Mouse (Mus musculus) CH12F3 (cell line): ENCODE data around the gene Ppa1.

Experiments used
- in situ Hi-C: fragments of 300-500 bp; cut with MboI; formaldehyde crosslinking; loops from 2 replicates; pipeline ENCODE4 v1.14.3; 2020; ENCODE audit warnings: low sequenced_read_pairs

The Ppa1 gene

DNA sequence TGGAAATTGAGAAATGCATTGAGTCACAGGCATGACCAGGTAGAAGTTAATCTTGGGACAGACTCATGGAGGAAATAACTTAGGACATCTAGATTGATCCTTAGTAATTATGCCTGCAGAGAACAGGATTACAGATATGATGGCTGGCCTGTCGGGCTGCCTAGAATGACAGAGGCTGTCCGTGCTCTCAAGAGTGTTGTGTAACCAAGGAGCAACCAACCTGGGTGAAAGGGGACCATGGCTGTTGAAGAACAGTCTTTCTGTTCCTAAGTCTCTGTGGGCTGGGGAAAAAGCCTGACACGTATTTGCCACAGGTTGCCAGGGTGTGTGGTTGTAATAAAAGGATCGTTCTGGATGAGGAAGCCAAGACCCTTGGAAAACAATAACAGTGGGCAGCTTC is 8.0 kb upstream of the Ppa1 start:
- in situ Hi-C loops: no loop called here

DNA sequence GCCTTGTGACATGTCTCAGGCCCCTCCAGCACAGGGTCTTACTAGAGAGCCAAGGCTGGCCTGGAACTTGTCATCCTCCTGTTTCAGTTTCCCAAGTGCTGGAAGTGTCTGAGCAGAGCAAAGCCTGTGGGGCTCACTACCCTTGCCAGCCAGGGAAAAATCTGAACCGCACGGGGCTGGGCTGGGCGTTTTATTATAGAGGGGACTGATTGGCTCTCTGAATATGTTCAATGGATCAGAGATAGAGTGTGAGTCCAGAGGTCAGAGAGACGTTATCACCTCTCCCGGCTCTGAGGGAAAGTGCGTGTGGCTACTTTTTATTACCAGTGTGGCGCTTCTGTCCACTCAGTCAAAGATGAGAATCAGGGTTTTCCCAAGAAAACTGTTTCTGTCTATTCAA is 1.8 kb upstream of the Ppa1 start:
- in situ Hi-C loops: loop anchor here (5.0 kb wide), 1 partner anchor 34 kb away; no protein-coding TSS in a partner anchor

DNA sequence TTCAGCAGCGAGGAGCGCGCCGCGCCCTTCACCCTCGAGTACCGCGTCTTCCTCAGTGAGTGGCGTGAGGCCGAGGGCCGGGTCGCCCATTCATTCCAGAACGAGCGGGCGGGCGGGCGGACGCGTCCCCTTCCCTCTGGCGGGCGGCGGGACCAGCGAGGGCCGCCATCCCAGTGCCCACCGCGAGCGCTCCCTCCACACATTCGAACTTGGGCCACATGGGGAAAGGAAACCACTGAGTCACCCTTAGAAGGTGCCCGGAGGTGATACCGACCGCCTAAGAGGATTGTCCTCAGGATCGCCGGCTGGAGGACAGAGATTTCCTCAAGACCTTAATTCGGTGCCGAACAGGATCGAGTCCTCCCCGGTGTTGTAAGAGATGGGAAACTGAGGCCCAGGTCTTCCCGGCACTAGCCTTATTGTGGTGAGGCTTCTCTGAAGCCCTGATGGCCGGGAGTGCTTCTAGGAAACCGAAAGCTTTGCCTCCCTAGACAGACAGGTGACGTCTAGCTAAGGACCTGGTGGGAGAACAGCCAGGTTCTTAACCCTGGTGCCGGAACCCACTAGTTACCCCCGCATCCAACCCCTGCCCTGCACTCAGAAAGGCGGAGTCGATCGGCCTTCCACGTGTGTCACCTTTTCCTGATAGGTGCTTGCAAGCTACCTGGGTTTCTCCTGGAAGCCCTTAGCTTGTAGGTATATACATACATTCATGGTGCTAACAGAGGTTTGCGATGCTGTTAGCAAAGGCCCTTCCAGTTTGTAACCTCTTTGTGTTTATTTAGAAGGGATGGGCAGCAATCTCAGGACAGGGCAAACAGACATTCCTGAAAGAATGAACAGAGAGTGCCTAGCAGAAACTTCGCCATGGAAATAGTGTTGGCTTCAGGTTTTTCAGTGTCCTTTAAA is 639 bp downstream of the Ppa1 start:
- in situ Hi-C loops: loop anchor here (5.0 kb wide), 1 partner anchor 37 kb away; no protein-coding TSS in a partner anchor

DNA sequence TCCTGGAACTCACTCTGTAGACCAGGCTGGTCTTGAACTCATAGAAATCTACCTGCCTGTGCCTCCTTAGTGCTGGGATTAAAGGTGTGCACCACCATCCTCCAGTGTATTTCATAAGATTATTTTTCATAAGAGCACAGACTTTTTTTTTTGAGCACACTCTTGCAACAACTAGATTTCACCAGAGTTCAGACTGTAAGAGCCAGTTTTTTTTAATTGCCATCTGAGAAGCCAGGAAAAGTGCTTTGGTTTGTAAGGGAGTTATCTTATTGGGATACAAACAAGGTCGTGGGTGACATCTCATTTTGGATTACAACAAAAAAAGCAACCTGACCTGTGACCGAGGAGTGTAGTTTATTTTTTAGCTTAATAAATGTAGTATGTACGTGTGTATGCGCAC is 5.8 kb downstream of the Ppa1 start:
- in situ Hi-C loops: loop anchor here (25.0 kb wide), 1 partner anchor 467 kb away; no protein-coding TSS in a partner anchor

DNA sequence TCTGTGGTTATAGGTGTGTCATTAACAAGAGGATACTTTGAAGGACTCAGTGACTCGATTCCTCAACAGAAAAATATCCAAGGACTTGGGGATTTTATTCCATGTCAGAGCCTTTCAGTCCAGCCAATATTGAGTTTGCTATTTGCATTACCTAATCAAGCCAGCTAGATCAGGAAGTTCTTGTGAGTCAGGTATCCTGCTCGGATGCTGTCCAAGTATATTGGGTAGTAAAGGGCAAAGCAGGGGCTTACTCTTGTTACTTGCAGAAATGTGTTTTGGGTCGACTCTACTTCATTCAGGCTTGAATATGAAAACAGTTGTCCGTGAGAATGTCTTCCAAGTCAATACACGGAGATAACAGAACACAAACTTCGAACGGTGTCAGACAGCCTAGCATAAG is 6.3 kb downstream of the Ppa1 start:
- in situ Hi-C loops: loop anchor here (25.0 kb wide), 1 partner anchor 467 kb away; no protein-coding TSS in a partner anchor

DNA sequence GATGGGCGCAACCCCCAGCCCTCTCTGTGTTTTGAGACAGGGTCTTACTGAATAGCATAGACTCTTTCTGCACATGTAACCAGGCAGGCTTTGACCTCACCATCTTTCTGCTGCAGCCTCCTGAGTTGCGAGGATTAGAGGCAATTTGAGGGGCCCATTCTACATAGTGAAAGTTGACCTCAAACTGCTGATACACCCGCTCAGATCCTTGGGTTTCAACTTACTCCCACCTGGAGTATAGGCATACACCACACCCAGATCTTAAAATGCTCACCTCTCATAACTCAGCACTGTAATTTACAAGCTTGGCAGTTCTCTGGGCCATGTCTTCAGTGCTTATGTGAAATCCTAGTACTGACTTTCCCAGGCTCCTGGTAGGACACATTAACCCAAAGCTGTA is 6.8 kb downstream of the Ppa1 start:
- in situ Hi-C loops: loop anchor here (25.0 kb wide), 1 partner anchor 468 kb away; no protein-coding TSS in a partner anchor

DNA sequence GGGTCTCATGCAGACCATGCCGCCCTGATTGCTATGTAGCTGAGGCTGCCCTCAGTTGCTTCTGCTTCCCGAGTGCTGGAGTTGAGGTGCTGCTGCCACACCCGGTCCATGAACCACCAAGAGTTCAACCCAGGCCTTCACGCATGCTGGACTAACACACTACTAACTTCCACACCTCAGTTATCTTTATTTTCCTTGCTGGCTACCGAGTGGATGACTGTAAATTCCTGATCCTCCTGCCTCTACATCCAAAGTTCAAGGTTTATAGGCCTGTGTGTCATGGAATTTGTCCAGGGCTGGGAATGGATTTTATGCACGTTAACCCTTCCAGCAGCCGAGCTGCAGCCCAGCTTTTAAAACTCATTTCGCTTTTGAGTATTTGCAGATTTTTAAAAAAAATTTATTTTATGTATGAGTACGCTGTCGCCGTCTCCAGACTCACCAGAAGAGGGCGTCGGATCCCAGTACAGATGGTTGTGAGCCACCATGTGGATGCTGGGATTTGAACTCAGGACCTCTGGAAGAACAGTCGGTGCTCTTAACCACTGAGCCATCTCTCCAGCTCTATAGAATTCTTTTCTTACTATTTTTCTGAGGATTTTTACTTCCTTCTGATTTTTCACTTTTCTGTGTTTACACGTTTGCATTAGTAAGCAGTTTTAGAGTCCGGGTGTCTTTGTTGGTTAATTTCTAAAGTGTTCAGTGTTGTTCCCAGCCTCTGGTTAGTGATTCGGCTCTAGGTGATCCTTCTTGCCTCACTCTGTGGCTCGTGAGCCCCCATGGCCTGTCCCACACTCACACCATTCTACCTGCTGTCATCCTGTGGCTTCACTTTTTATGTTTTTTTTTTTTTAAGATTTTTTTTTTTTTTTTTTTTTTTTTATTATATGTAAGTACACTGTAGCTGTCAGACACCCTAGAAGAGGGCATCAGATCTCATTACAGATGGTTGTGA is 8.9 kb downstream of the Ppa1 start:
- in situ Hi-C loops: loop anchor here (25.0 kb wide), 1 partner anchor 470 kb away; no protein-coding TSS in a partner anchor

DNA sequence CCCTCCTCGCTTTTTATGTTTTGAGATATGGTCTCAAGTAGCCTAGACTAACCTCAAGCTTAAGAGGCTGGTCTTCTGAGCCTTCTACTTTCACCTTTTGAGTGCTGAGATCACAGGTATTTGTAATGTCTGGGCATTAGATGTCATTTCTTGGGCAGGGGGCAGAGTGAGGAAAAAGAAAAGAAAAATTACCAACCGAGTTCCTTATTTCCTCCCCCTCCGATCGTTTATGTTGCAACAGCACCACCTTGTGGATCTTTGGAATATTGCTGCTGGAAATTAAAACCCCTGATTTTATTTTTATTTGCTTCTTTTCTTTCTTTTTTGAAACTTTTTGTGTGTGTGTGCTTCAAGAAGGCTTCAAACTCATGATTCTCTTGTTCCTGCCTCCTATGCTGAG is 9.6 kb downstream of the Ppa1 start:
- in situ Hi-C loops: loop anchor here (25.0 kb wide), 1 partner anchor 471 kb away; no protein-coding TSS in a partner anchor

DNA sequence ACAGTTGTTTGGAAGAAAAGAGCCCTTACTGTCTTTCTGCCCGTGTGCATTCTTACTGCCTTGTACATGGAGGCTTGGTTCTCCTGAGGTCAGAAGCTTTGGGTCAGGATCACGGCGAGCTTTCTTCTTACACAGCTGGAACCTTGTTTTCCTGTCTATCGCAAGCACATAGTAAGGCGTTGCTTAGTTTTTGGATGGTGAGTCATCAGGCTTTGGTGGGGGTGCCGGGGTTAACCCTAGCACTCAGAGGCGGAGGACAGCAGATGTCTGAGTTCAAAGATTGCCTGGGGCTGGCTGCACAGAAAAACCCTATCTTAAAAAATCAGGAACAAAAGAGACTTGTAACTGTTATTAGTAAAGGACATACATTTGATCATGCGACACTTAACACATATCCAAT is 13.5 kb downstream of the Ppa1 start:
- in situ Hi-C loops: loop anchor here (10.0 to 25.0 kb wide), 2 partner anchors 197 to 475 kb away; no protein-coding TSS in a partner anchor

DNA sequence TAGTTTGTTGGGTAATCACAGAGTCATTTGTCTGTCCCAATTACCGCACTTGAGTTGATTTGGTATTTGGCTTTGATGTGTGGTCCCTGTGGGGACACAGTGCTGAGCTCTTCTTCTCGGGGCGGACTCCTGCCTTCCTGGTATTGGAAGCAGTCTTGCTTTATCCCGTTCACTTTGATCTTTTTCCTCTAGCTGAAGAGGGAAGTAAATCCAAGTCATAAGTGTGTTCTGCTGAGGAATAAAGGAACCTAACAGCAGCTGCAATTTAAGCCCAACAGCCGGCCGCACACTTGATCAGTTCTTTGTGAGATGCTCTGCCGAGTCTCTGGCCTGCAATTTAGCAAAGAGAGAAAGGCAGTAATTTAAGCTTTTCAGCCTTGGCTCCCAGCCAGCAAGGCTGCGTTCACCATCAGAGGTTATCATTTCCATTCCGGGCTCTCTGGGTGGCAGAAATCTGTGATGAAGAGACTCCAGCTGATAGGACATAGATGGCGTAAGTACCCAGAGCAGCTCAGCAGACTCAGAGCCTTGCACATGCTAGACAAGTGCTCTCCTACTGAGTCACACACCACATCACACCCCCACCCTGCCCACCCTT is 14.1 kb downstream of the Ppa1 start:
- in situ Hi-C loops: loop anchor here (10.0 to 25.0 kb wide), 2 partner anchors 198 to 475 kb away; no protein-coding TSS in a partner anchor

DNA sequence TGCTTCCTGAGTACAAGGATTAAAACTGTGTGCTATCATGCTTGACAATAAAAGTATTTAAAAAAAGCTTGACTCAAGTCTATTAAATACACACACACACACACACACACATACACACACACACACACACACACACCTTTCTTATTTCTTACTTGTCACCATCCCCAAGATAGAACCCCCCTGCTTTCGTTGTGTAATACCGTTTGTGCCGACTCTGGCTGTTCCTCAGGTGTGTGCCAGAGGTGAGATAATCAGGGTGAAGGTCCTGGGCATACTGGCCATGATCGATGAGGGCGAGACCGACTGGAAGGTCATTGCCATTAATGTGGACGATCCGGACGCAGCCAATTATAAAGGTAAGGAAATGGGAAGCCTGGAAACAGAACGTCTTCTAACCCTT is 16.8 kb downstream of the Ppa1 start:
- in situ Hi-C loops: loop anchor here (10.0 to 25.0 kb wide), 2 partner anchors 200 to 478 kb away; no protein-coding TSS in a partner anchor

DNA sequence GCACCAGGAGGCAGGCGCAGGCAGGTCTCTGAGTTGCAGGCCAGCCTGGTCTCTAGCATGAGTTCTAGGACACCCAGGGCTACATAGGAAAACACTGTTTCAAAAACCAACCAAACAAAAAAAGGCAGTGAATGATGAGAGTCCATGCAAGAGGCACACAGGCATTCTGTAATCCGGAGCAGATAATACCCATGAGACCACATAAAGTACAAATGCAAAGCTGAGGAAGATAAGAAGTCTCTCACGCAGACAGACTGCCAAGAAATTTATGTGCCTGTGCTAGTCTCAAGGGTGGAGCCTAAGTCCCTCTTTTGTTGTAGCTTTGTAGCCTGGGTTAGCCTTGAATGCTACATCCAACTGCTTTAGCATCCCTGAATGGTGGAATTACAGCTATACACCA is 17.3 kb downstream of the Ppa1 start:
- in situ Hi-C loops: loop anchor here (10.0 to 25.0 kb wide), 2 partner anchors 201 to 478 kb away; no protein-coding TSS in a partner anchor

DNA sequence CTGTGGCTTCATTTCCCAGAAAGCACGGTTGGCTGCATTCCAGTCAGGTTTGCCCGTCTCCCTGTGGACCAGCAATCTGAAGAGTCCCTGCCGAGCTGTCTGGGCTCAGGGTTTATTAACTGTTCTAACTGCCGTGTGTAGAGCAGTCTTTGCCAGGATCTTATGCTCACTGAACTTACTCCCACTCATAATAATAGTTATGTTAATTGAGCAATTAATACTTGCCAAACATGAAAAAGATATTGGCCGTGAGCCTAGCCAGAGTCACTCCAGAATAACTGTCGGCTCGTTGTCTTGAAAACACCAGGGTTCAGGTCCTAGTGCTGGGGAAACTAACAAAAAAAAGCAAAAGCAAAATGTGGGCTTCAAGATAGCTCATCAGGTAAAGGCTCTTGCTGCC is 20.9 kb downstream of the Ppa1 start:
- in situ Hi-C loops: loop anchor here (10.0 to 25.0 kb wide), 2 partner anchors 204 to 482 kb away; no protein-coding TSS in a partner anchor

DNA sequence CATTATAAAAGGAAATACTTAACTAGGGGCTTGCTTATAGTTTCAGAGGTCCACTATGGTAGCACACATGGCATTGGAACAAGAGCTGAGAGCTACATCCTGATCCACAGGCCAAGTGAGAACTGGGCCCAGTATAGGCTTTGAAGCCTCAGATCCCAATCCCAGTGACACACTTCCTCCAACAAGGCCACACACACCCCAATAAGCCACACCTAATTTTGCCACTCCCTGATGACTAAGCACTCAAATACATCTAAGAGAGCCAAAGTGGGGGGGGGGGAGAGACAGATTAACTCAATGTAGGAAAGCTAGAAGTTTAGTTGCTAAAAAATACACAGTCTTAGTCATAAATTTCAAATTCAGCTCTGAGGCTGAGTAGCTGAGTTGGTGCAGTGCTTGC is 21.5 kb downstream of the Ppa1 start:
- in situ Hi-C loops: loop anchor here (10.0 to 25.0 kb wide), 2 partner anchors 205 to 483 kb away; no protein-coding TSS in a partner anchor

DNA sequence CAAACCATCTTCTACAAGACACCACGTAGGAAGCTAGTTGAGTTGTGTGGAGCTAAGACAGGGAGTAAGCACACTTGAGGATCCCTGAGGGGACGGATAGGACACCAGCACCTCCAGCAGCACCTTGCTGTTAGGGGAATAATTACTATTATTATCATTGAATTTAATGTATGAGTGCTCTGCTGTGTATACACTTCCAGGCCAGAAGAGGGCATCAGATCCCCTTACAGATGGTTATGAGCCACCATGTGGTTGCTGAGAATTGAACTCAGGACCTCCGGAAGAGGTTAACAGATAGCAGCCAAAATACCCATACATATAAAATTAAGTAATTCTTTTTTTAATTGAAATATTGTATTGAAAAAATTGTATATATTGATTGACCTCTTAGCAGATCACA is 22.4 kb downstream of the Ppa1 start:
- in situ Hi-C loops: loop anchor here (25.0 kb wide), 1 partner anchor 483 kb away; no protein-coding TSS in a partner anchor

DNA sequence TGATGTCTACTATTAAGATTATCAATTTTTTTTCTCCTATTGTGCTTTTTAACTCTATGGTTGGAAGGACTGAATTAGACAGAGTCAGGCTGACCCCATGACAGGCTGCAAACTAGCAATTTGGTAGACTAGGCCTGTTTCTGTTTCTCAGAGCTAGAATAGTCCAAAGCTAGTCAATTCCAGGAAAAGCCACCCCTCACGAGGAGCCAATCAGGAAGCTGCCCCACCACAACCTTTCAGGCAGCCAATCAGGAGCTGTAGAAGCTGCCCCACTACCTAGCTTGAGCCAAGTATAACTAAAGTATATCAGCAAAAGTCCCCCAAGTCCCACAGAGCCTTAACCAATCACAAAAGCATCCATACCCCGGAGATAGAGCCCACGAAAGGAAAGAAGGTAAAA is 27.6 kb downstream of the Ppa1 start:
- in situ Hi-C loops: no loop called here

DNA sequence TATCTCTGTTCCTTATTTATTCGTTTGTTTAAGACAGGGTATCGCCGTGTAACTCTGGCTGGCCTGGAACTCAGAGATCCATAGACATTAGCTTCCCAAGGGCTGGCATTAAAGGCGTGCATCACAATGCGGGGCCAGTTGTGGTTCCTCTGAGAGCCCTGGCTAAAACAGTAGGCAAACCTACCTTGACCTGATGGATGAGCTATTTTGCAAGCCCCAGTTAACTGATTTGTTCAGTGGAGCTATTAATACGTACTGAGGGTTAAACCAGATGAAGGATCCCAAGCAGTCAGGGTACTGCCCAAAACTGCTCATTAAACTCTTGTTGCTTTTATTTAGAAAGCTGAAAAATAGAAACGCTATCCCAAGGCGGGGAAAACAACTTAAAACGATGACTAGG is 31.2 kb downstream of the Ppa1 start:
- in situ Hi-C loops: no loop called here

DNA sequence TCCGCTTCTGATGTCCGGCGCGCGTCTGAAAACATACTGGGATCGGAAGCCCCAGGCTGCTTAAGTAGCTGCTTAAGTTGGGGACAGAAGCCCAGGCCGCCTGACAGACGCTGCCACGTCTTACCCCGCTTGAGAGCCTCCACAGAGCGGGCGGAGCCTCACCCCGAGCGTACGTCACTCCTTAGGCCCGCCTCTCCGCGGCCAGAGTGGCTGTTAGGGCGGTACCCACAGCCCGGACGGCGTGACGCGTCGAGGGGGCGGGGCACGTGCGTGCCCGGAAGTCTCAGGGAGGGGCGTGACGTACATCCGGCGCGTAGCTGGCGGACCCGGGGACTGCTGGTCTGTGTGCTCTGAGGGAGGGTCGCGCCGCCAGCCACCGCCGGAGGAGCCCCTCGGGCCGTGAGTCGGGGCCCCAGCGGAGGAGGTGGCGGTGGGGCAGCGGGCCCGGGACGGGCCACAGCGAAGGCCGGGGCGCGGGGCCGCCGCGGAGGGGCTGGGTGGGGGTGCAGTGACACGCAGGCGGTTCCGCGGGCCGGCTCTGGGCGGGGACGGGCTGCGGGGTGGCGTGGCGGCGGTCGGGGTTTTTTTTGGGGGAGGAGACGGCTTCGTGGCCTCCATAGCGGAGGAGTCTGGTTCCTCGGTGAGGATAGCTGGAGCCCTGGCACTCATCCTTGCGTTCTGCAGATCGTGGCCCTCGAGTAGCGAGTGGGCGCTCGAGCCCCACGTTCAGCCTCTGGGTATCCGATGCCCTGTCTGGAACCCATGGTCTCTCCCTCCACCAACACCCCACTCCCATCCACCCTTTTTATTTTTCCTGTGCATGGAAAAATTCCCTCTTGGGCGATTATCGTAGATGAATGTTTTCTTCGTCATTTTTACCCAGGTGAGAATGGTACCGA is 31.9 kb downstream of the Ppa1 start, which contains the start of gene Sar1a:
Gene Sar1a, plus strand, starts transcription at position 285 of the 899 bp plus-strand sequence.
- in situ Hi-C loops: no loop called here

DNA sequence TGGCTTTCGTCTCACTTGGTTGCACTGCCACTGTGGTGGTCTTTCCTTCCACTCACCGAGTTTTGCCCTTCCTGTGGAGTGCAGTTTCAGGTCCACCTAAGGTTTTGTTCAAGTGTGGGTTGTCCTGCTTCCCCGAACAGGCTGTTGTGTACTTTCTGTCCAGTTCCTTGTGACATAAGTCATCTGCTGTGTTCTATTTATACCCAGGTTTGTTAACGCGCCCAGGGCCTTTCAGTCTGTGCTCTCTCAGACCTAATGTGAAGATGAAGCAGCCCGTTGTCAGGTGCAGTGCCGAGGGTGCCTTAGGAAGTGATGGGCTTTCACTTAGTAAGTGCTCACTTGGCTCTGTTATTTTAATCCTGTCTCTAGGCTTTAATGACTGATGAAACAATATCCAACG is 41.1 kb downstream of the Ppa1 start:
- in situ Hi-C loops: no loop called here
